Mouse (Mus musculus) liver, embryonic 14.5 days (tissue): ENCODE measurements at regions not wholly inside any gene's neighbourhood (a gene's known extent, or its start where the extent isn't known, plus 50 kb on each side); places are given as distances from the start of the nearest gene placed in this dataset.

Experiments
- CTCF ChIP-seq: IDR thresholded peaks from 2 replicates; pipeline ENCODE4 v1.5.1; 2016; ENCODE audit warnings: antibody characterized with exemption, low read depth, control low read depth
- EP300 ChIP-seq: IDR thresholded peaks from 2 replicates; pipeline ENCODE4 v1.6.1; 2016; ENCODE audit warnings: antibody characterized with exemption, low read depth

DNA sequence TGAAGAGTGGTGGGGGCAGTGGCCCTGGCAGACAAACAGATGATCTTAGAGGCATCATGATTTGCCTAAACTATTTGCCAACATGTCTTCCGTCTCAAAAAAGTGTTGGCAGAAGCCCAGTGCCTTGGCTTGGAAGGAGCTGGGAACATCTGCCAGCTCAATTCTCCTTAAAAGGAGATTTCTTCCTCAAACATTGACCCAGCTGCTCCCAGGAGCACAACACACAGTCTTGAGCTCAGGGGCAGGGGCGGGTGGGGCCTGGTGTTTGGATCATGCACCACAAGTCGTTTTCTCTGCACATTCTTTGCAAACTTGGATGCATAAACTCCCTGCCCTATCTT, 220.3 kb upstream of the Cdh5 start:
- no peak for TF ChIP-seq CTCF
- no peak for TF ChIP-seq EP300
